Mouse (Mus musculus): ENCODE data around the gene Senp7. TPM values are rescaled to one million over a fixed set of nuclear protein-coding genes. Genes with fewer than 3 reads are reported as not detected.
"Not testable (repeated sequence)": the region's sequence is repeated elsewhere in the genome, so short reads cannot be mapped to it uniquely, and the experiment has no call there.

The Senp7 gene
- polyA plus RNA-seq, 1 experiment from 2014 or later: 29.6 TPM

DNA sequence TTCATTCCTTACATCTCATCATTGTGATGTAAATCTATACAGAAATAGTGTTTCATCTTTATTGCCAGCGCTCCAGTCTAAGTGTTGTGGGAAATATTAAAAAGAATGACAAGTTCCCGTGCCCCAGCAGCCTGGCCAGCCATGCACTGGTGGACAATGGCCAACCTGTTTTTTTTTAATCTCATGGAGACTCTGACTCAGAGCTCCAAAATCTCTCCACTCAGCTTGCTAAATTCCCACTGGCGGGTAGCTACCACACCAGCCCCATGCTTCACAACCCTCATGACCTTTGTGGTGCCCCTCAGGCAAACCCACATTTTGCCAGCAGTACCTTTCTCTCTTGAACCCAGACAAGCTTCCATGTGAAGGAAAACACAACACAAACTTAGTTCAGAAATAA lies 67.6 kb downstream of the Senp7 start:
- ATAC-seq (ENCODE audit: insufficient read depth): peak; percentile 54; the same call in 1 of the 2 replicates
- WGBS: 65% methylated on average over 3 of the region's 3 CpGs

DNA sequence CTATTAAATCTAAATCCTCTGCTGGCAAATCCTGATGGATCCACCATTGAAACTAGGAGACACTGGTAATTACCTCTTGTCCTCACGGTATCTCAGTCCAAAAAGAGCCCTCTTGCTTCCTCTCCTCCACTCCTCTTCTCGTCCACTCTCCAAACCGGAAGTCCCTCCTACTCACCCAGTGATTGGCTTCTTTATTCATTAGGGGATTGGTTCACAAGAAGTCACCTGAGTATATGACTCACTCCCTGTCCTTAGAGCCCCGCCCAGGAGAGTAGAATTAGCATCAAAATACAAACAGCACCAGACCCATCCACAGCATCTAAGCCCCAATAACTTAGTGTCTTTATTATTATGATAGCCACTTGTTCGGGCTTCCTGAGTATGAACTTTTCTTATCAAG lies 68.0 kb downstream of the Senp7 start:
- TF ChIP-seq CTCF (IDR thresholded peaks at IDR 0.05; ENCODE audit: low read depth): no peak
- no peak overlapping the region for H3K27ac ChIP-seq (ENCODE audit: low read depth)
- DNase-seq: no peak
- 72% methylated on average over 5 of the region's 5 CpGs for WGBS
- no peaks in the 10 kb centered on the region for H3K9me3 ChIP-seq (ENCODE audit: low read depth, low read length)
- ATAC-seq (ENCODE audit: insufficient read depth): peak; percentile 38; the same call in 1 of the 2 replicates
- H3K27me3 ChIP-seq (ENCODE audit: insufficient read depth, low read length): no peaks in the 10 kb centered on the region
- H3K4me3 ChIP-seq (ENCODE audit: low read depth, low read length): no peak overlapping the region
- peaks cover 17% of the 10 kb centered on the region; the same call in 1 of the 2 replicates for H3K36me3 ChIP-seq (ENCODE audit: insufficient read depth)
- H3K4me1 ChIP-seq (ENCODE audit: insufficient read depth): 0 out of 2 replicates have a peak, but pooled peaks cover 5% of the 10 kb centered on the region
- H3K4me2 ChIP-seq: no peak overlapping the region
- H3K9ac ChIP-seq: no peak overlapping the region

More for the DNA sequence above, 67.6 kb downstream of the Senp7 start:
- Histone ChIP-seq H3K27ac (ENCODE audit: low read depth) (no peak overlapping the region), H3K4me3 (ENCODE audit: low read depth, low read length) (no peak overlapping the region), H3K27me3 (ENCODE audit: insufficient read depth, low read length) (no peaks in the 10 kb centered on the region), H3K36me3 (ENCODE audit: insufficient read depth) (peaks cover 15% of the 10 kb centered on the region; the same call in 1 of the 2 replicates), H3K4me1 (ENCODE audit: insufficient read depth) (0 out of 2 replicates have a peak, but pooled peaks cover 5% of the 10 kb centered on the region), H3K9ac (no peak overlapping the region), H3K9me3 (ENCODE audit: low read depth, low read length) (no peaks in the 10 kb centered on the region), H3K4me2 (no peak overlapping the region)
- TF ChIP-seq CTCF (IDR thresholded peaks at IDR 0.05; ENCODE audit: low read depth): no peak
- peak; percentile 58 for DNase-seq

DNA sequence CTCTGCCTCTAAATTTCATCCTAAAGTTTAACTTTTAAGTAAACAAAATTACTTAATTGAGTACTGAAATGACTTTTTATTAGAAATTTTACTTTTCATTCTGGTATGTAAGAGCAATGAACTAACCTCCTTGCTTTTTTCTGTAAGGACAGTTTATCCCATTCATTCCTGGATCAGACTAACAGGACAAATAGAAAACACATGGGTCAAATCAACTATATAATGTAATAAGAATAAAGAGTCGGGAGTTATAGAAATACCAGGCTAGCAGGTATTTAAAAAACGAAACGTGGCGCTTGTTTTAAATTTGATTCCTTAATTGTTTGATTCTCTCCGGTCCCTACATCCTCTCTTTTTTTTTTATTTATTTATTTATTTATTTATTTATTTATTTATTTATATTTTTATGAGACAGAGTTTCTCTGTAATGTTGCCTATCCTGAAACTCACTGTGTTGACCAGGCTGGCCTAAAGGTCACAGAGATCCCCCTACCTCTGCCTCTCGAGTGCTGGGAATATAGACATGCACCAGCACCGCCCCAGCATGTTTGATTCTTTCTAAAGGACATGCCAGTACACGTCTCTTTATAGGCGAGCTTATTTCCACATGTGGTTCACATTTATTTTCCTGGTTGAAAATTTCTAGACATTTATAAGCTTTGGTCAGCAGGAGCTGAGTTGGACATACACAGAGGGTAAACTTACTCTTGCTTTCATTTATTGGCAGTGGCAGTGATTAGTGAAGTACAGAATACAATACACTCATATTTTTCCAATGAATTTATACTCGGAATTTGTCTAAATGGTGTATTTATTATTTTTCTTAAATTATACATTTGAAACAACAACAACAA lies 69.4 kb downstream of the Senp7 start:
- Histone ChIP-seq H3K27ac (ENCODE audit: low read depth) (no peak overlapping the region), H3K9ac (no peak overlapping the region), H3K4me2 (no peak overlapping the region), H3K27me3 (ENCODE audit: insufficient read depth, low read length) (no peaks in the 10 kb centered on the region), H3K36me3 (ENCODE audit: insufficient read depth) (peaks cover 17% of the 10 kb centered on the region; the same call in 1 of the 2 replicates), H3K9me3 (ENCODE audit: low read depth, low read length) (no peaks in the 10 kb centered on the region), H3K4me1 (ENCODE audit: insufficient read depth) (0 out of 2 replicates have a peak, but pooled peaks cover 5% of the 10 kb centered on the region), H3K4me3 (ENCODE audit: low read depth, low read length) (no peak overlapping the region)
- DNase-seq (no peak), ATAC-seq (ENCODE audit: insufficient read depth) (no peak)
- no peak for TF ChIP-seq CTCF (IDR thresholded peaks at IDR 0.05; ENCODE audit: low read depth)
- WGBS: 85% methylated on average over 10 of the region's 10 CpGs

DNA sequence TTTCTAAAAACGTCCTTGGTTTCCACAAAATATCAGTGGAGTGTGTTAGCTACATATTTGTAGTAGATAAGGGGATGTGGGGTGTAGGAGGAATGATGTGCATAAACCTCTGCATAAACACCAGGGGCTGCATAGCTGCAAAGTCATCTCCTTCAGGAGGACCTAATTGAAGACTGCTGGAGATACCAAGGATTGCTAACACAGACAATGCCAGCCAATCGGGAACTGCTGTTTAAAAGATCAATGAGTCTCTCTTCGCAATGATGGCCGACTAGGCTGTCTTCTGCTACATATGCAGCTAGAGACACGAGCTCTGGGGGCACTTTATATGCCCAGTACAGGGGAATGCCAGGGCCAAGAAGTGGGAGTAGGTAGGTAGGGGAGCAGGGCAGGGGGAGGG lies 74.4 kb downstream of the Senp7 start:
- Histone ChIP-seq H3K27ac (ENCODE audit: low read depth) (no peak overlapping the region), H3K27me3 (ENCODE audit: insufficient read depth, low read length) (no peaks in the 10 kb centered on the region), H3K4me1 (ENCODE audit: insufficient read depth) (no peaks in the 10 kb centered on the region), H3K4me3 (ENCODE audit: low read depth, low read length) (no peak overlapping the region), H3K9ac (no peak overlapping the region), H3K36me3 (ENCODE audit: insufficient read depth) (peaks cover 24% of the 10 kb centered on the region; the same call in 1 of the 2 replicates), H3K4me2 (no peak overlapping the region), H3K9me3 (ENCODE audit: low read depth, low read length) (no peaks in the 10 kb centered on the region)
- TF ChIP-seq CTCF (IDR thresholded peaks at IDR 0.05; ENCODE audit: low read depth): no peak
- WGBS: 75% methylated on average over 5 of the region's 5 CpGs
- ATAC-seq (ENCODE audit: insufficient read depth) (no peak), DNase-seq (no peak)

DNA sequence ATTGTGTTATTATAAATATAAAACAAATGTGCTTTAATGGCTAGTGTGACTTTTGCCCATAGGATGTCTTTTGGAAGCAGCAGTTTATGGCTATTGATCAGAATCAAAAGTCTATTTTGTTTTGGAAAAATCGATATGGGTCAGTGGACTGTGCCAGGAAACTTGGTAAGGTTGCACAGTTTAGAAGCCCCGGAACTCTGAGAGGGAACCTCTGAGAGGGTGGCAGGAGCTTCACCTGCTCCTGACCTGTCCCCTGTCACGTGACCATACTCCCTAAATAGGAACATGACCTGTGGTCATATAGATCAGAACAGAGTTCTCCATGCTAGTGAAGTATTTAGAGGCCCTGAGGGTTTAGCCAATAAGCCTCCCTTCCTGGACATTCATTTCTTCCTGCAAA lies 75.9 kb downstream of the Senp7 start:
- H3K4me3 ChIP-seq (ENCODE audit: low read depth, low read length): no peak overlapping the region
- H3K4me1 ChIP-seq (ENCODE audit: insufficient read depth): no peaks in the 10 kb centered on the region
- no peak for TF ChIP-seq CTCF (IDR thresholded peaks at IDR 0.05; ENCODE audit: low read depth)
- ATAC-seq (ENCODE audit: insufficient read depth): no peak
- no peaks in the 10 kb centered on the region for H3K27me3 ChIP-seq (ENCODE audit: insufficient read depth, low read length)
- H3K4me2 ChIP-seq: no peak overlapping the region
- WGBS: 92% methylated on average over 3 of the region's 3 CpGs
- peaks cover 27% of the 10 kb centered on the region; the same call in 1 of the 2 replicates for H3K36me3 ChIP-seq (ENCODE audit: insufficient read depth)
- no peaks in the 10 kb centered on the region for H3K9me3 ChIP-seq (ENCODE audit: low read depth, low read length)
- H3K27ac ChIP-seq (ENCODE audit: low read depth): no peak overlapping the region
- no peak for DNase-seq
- no peak overlapping the region for H3K9ac ChIP-seq

DNA sequence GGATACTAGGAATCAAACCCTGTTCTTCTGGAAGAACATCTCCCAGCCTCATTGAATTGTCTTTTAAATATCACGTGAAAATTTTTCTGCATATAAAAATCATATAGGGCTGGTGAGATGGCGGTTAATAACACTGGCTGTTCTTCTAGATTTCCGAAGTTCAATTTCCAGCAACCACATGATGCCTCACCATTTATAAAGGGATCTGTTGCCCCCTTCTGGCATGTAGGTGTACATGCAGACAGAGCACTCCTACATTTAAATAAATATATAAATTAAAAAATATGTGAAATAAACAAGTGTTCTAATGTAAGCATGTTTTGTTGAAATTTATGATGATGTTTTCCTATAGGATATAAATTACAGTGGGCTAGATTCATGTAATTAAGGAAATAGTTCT lies 83.5 kb downstream of the Senp7 start:
- peak; percentile 78 for DNase-seq
- no peak for ATAC-seq (ENCODE audit: insufficient read depth)
- Histone ChIP-seq H3K27ac (ENCODE audit: low read depth) (no peak overlapping the region), H3K4me3 (ENCODE audit: low read depth, low read length) (no peak overlapping the region), H3K27me3 (ENCODE audit: insufficient read depth, low read length) (no peaks in the 10 kb centered on the region), H3K4me2 (no peak overlapping the region), H3K36me3 (ENCODE audit: insufficient read depth) (peaks cover 9% of the 10 kb centered on the region; the same call in 1 of the 2 replicates), H3K9ac (no peak overlapping the region), H3K9me3 (ENCODE audit: low read depth, low read length) (no peaks in the 10 kb centered on the region), H3K4me1 (ENCODE audit: insufficient read depth) (no peaks in the 10 kb centered on the region)
- peak; percentile 67 for TF ChIP-seq CTCF (IDR thresholded peaks at IDR 0.05; ENCODE audit: low read depth)
- 27% methylated on average over 3 of the region's 3 CpGs for WGBS

DNA sequence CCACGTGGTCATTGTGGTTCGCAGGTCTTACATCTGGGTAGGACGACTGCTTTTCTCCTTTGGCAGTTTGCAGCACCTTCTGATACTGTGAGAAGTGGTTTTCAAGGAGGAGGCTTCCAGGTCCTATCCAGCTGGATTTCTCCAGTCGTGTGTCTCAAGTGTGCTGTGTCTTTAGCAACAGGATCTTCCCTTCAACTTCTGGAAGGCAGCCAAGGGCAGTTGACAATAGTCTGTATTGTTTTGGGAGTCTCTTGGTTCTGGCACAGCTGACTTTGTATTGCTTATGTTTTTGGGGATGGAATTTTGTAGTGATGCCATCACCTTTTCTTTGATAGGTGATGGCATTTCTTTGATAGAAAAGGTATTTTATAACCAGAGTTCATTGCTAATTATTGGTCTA lies 86.0 kb downstream of the Senp7 start:
- DNase-seq: peak; percentile 77
- ATAC-seq (ENCODE audit: insufficient read depth): no peak
- WGBS: 34% methylated on average over 4 of the region's 4 CpGs

DNA sequence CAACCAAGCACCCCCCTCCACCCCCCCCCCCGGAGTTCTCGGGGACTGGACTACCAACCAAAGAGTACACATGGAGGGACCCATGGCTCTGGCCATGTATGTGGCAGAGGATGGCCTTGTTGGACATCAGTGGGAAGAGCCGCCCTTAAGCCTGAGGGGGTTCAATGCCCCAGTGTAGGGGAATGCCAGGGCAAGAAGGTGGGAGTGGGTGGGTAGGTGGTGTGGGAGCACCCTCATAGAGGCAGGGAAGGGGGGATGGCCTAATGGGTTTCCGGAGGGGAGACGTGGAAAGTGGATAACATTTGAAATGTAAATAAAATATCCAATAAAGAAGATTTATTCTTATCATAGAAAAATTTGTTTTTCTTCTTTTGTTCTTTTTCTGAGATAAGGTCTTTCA lies 89.5 kb downstream of the Senp7 start:
- not testable (repeated sequence) for H3K27me3 ChIP-seq (ENCODE audit: insufficient read depth, low read length); H3K27ac ChIP-seq (ENCODE audit: low read depth); DNase-seq; ATAC-seq (ENCODE audit: insufficient read depth); H3K4me2 ChIP-seq; H3K4me1 ChIP-seq (ENCODE audit: insufficient read depth); H3K4me3 ChIP-seq (ENCODE audit: low read depth, low read length); H3K36me3 ChIP-seq (ENCODE audit: insufficient read depth); H3K9me3 ChIP-seq (ENCODE audit: low read depth, low read length); H3K9ac ChIP-seq
- 92% methylated on average over 5 of the region's 5 CpGs for WGBS

More for the DNA sequence above, 86.0 kb downstream of the Senp7 start:
- Histone ChIP-seq H3K4me1 (ENCODE audit: insufficient read depth) (no peaks in the 10 kb centered on the region), H3K27ac (ENCODE audit: low read depth) (no peak overlapping the region), H3K36me3 (ENCODE audit: insufficient read depth) (no peaks in the 10 kb centered on the region), H3K27me3 (ENCODE audit: insufficient read depth, low read length) (no peaks in the 10 kb centered on the region), H3K9ac (no peak overlapping the region), H3K4me2 (no peak overlapping the region), H3K4me3 (ENCODE audit: low read depth, low read length) (no peak overlapping the region), H3K9me3 (ENCODE audit: low read depth, low read length) (no peaks in the 10 kb centered on the region)
- TF ChIP-seq CTCF (IDR thresholded peaks at IDR 0.05; ENCODE audit: low read depth): no peak

All from lung, embryonic 14.5 days (tissue).